Mouse (Mus musculus) limb, embryonic 15.5 days (tissue): ENCODE results near the gene Tas1r1. TPM values are rescaled to one million over a fixed set of nuclear protein-coding genes. Genes with fewer than 3 reads are reported as not detected.
A peak's percentile ranks its signal among the peaks of the same experiment; 100 is the strongest.

ENCODE experiments used
- ATAC-seq: fragments of 200-750 bp; cut with Nextera tagmentation; 2 replicates; pipeline ENCODE4 v1.8.0; 2017; ENCODE audit warnings: low read depth, moderate TSS enrichment; ENCODE audit not compliant: insufficient number of reproducible peaks, low FRiP score, low TSS enrichment
- H3K27ac ChIP-seq: fragments of 300-500 bp; sonication (generic); 2 replicates; pipeline ENCODE4 v1.5.1; 2015; ENCODE audit warnings: moderate library complexity, mild to moderate bottlenecking, inconsistent platforms
- H3K27me3 ChIP-seq: fragments of 300-500 bp; sonication (generic); 2 replicates; pipeline ENCODE4 v1.6.1; 2015; ENCODE audit warnings: inconsistent platforms
- H3K36me3 ChIP-seq: fragments of 300-500 bp; sonication (generic); 2 replicates; pipeline ENCODE4 v1.6.1; 2015; ENCODE audit warnings: inconsistent platforms
- H3K4me1 ChIP-seq: fragments of 300-500 bp; sonication (generic); 2 replicates; pipeline ENCODE4 v1.6.1; 2015; ENCODE audit warnings: inconsistent platforms
- H3K4me2 ChIP-seq: fragments of 300-500 bp; sonication (generic); 2 replicates; pipeline ENCODE4 v1.6.1; 2015; ENCODE audit warnings: mild to moderate bottlenecking, inconsistent platforms
- H3K4me3 ChIP-seq: fragments of 300-500 bp; sonication (generic); 2 replicates; pipeline ENCODE4 v1.5.1; 2015; ENCODE audit warnings: mild to moderate bottlenecking, inconsistent platforms
- H3K9ac ChIP-seq: fragments of 300-500 bp; sonication (generic); 2 replicates; pipeline ENCODE4 v1.6.1; 2015; ENCODE audit warnings: inconsistent platforms
- H3K9me3 ChIP-seq: fragments of 300-500 bp; sonication (generic); 2 replicates; pipeline ENCODE4 v1.6.1; 2016; ENCODE audit warnings: inconsistent platforms
- WGBS: fragments of 180-500 bp; shearing (Covaris S2); methylation state at CpG from one replicate; pipeline ENCODE4 v1.1.7; 2015; 5-methylcytosine and 5-hydroxymethylcytosine counted together
- polyA plus RNA-seq: library from polyadenylated mRNA; unstranded; fragments of >200 nt; fragmentation: Nextera tagmentation; extraction: Ambion mirVana; gene quantifications from 2 replicates; pipeline ENCODE4 v1.2.1, GENCODE M21; 2015

The Tas1r1 gene
- polyA plus RNA-seq, 1 experiment from 2014 or later, result 0.81 TPM

DNA sequence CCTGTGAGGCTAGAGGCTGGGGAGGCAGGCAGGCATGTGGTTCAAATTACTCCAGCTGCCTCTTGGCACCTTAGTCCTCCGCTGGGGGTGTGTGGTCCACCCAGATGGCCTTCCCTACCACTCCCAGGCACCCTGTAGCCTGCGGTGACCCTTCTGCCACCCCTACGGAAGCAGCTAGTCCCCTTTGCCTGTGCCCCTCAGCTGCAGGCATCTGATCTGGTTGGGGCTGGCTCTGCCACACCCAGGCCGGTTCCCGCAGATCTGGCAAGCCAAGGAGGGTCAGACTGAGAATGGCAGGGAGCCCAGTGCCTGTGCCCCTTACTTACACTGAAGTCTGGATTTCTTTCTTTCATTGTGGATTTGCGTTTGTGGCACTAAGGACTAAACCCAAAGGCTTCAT, 35.3 kb upstream of the Tas1r1 start:
- Histone ChIP-seq H3K27ac (no peak overlapping the region), H3K4me2 (no peak overlapping the region), H3K4me1 (peaks cover 37% of the 10 kb centered on the region), H3K4me3 (no peak overlapping the region), H3K9me3 (no peaks in the 10 kb centered on the region), H3K9ac (no peak overlapping the region), H3K36me3 (no peaks in the 10 kb centered on the region), H3K27me3 (no peaks in the 10 kb centered on the region)
- 54% methylated on average over 6 of the region's 6 CpGs for WGBS
- no peak for ATAC-seq

GRCm38 (mm10) chr4:152072655-152073054, 34.3 kb upstream of the Tas1r1 start:
- no peaks in the 10 kb centered on the region for H3K36me3 ChIP-seq
- no peak overlapping the region for H3K4me3 ChIP-seq
- 69% methylated on average over 10 of the region's 10 CpGs for WGBS
- no peaks in the 10 kb centered on the region for H3K27me3 ChIP-seq
- 0 out of 2 replicates have a peak overlapping the region, but pooled peaks have one; percentile 14 for H3K4me2 ChIP-seq
- ATAC-seq, result no peak
- H3K9me3 ChIP-seq, result no peaks in the 10 kb centered on the region
- peaks cover 37% of the 10 kb centered on the region for H3K4me1 ChIP-seq
- H3K27ac ChIP-seq, result peak overlapping the region; percentile 67
- H3K9ac ChIP-seq, result no peak overlapping the region

DNA sequence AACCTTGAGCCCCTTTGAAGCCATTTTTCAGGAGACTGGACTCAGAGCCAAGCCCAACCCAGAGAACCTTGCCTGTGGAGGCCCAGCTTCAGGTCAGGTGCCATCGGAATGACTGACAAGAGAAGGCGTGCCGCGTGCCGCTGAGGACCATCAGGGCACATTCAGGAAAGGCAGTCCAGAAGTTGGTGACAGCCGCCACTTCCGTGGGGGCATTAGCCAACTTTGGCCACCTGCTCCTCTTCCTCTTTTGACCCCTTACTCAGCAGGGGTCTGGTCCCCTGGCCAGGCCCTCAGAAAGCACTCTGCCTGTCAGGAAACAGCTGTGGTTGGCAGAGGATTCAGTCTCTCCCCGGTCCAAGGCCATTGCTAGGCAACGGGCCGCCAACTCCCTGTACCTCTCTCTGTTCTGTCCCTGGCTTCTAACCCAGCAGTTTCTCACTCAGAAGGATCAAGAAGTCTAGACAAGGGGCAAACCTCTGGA, 33.8 kb upstream of the Tas1r1 start, which contains the start of gene Plekhg5:
Plekhg5 (plus strand) TSS at position 378 of the 481 bp plus-strand sequence.
- Histone ChIP-seq H3K9me3 (no peaks in the 10 kb centered on the region), H3K27me3 (no peaks in the 10 kb centered on the region), H3K4me1 (peaks cover 37% of the 10 kb centered on the region), H3K4me2 (0 out of 2 replicates have a peak within 1 kb of the TSS, but pooled peaks have one; percentile 14), H3K36me3 (no peaks in the 10 kb centered on the region), H3K4me3 (no peak within 1 kb of the TSS), H3K9ac (no peak within 1 kb of the TSS), H3K27ac (peak within 1 kb of the TSS; percentile 67)
- 64% methylated on average over 10 of the region's 10 CpGs for WGBS
- ATAC-seq, result 0 out of 2 replicates have a peak, but pooled peaks have one; percentile 50

- Histone ChIP-seq H3K27me3 (no peaks in the 10 kb centered on the region), H3K4me1 (peaks cover 37% of the 10 kb centered on the region), H3K9me3 (no peaks in the 10 kb centered on the region), H3K27ac (peak overlapping the region; percentile 48), H3K4me3 (no peak overlapping the region), H3K36me3 (no peaks in the 10 kb centered on the region), H3K4me2 (no peak overlapping the region), H3K9ac (no peak overlapping the region)
- no peak for ATAC-seq
- WGBS, result 57% methylated on average over 11 of the region's 11 CpGs
Observed at GRCm38 (mm10) chr4:152070494-152071396, 32.4 kb upstream of the Tas1r1 start.

- Histone ChIP-seq H3K9me3 (no peaks in the 10 kb centered on the region), H3K4me2 (no peak overlapping the region), H3K27me3 (no peaks in the 10 kb centered on the region), H3K27ac (no peak overlapping the region), H3K36me3 (peaks cover 1% of the 10 kb centered on the region; the same call in 1 of the 2 replicates), H3K9ac (no peak overlapping the region), H3K4me3 (no peak overlapping the region), H3K4me1 (peaks cover 37% of the 10 kb centered on the region)
- WGBS, result 79% methylated on average over 3 of the region's 3 CpGs
- ATAC-seq, result no peak
Observed at GRCm38 (mm10) chr4:152069245-152069644, 30.9 kb upstream of the Tas1r1 start.

DNA sequence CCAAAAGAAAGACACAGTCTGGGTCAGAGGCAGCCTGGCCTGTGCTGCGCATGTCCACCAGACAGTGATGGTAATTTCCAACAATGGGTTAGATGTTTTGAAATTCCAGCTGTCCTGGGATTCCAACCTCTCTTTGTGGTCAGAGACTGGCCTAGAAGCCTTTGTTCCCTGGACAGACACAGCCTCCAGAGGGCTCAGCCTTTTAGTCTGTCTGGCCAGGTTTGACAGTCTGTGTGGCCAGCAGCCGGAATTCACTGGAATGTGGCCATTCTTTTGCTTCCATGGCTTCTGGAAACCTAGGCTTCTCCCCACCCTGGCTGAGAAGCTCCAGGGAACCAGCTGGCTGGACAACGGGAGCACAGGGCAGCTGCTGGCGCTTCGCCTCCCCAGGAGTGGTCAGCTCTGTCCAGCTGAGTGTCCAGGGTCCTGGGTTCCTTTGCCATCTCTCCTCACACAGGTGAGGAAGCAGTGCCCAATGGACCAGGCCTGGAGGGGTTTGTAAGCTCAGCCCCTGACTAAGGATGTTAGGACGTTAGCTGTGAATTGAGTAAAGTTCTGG, 29.9 kb upstream of the Tas1r1 start:
- H3K9me3 ChIP-seq, result no peaks in the 10 kb centered on the region
- peaks cover 4% of the 10 kb centered on the region; the same call in 1 of the 2 replicates for H3K36me3 ChIP-seq
- H3K27me3 ChIP-seq, result no peaks in the 10 kb centered on the region
- H3K4me2 ChIP-seq, result no peak overlapping the region
- no peak overlapping the region for H3K4me3 ChIP-seq
- H3K9ac ChIP-seq, result no peak overlapping the region
- H3K4me1 ChIP-seq, result peaks cover 28% of the 10 kb centered on the region
- no peak for ATAC-seq
- H3K27ac ChIP-seq, result no peak overlapping the region
- WGBS, result 76% methylated on average over 6 of the region's 6 CpGs

- Histone ChIP-seq H3K9ac (no peak overlapping the region), H3K4me1 (peaks cover 21% of the 10 kb centered on the region), H3K4me3 (no peak overlapping the region), H3K27me3 (no peaks in the 10 kb centered on the region), H3K27ac (no peak overlapping the region), H3K9me3 (no peaks in the 10 kb centered on the region), H3K4me2 (no peak overlapping the region), H3K36me3 (peaks cover 4% of the 10 kb centered on the region)
- ATAC-seq, result no peak
Observed at GRCm38 (mm10) chr4:152067280-152067679, 28.9 kb upstream of the Tas1r1 start.

GRCm38 (mm10) chr4:152062390-152063110, 24.2 kb upstream of the Tas1r1 start:
- no peak overlapping the region for H3K4me2 ChIP-seq
- H3K27ac ChIP-seq, result no peak overlapping the region
- H3K36me3 ChIP-seq, result peaks cover 43% of the 10 kb centered on the region
- no peak overlapping the region for H3K4me3 ChIP-seq
- H3K4me1 ChIP-seq, result no peaks in the 10 kb centered on the region
- no peak for ATAC-seq
- no peaks in the 10 kb centered on the region for H3K9me3 ChIP-seq
- WGBS, result 73% methylated on average over 9 of the region's 9 CpGs
- no peaks in the 10 kb centered on the region for H3K27me3 ChIP-seq
- no peak overlapping the region for H3K9ac ChIP-seq

DNA sequence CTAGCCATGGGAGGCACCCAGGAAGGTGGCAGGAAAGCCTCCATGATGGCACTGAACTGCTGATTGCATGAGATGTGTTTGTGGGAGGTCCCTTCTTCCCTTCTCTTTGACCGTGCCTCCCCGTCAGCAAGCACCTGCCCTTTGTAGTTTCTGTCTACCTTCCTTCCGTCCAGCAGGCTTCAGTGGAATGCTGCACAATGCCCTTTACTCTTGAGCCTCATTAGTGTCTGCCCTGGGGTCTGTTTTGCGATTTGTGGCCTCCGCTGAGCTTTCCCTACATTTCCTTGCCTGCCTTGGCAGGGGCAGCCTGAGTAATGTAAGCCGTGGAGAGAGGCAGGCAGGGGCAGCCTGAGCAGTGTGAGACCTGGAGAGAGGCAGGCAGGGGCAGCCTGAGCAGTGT, 6.2 kb upstream of the Tas1r1 start:
- peaks cover 11% of the 10 kb centered on the region for H3K4me1 ChIP-seq
- WGBS, result 63% methylated on average over 6 of the region's 6 CpGs

DNA sequence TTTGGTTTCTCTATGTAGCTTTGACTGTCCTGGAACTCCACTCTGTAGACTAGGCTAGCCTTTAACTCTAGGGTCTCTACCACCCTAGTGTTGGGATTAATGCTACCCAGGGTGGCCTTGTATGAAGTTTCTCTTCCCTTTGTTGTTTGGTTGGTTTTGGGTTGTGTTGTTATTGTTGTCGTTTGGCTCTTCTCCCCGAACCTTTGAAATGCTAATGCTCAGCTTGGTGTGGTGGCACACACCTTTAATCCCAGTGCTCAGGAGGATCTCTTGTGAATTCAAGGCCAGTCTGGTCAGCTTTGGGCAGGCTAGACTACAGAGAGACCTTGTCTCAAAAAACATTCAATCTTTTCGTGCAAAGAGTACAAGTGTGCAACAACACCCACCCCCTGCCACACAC, 4.8 kb upstream of the Tas1r1 start:
- H3K36me3 ChIP-seq, result peaks cover 72% of the 10 kb centered on the region
- 92% methylated on average over 3 of the region's 3 CpGs for WGBS

More for the DNA sequence above, 6.2 kb upstream of the Tas1r1 start:
- H3K27me3 ChIP-seq, result no peaks in the 10 kb centered on the region
- peaks cover 82% of the 10 kb centered on the region for H3K36me3 ChIP-seq
- no peak overlapping the region for H3K4me2 ChIP-seq
- no peak overlapping the region for H3K9ac ChIP-seq
- H3K27ac ChIP-seq, result no peak overlapping the region
- H3K9me3 ChIP-seq, result no peaks in the 10 kb centered on the region
- no peak for ATAC-seq
- H3K4me3 ChIP-seq, result no peak overlapping the region

GRCm38 (mm10) chr4:152041924-152042641, 3.7 kb upstream of the Tas1r1 start:
- no peak for ATAC-seq
- Histone ChIP-seq H3K4me2 (no peak overlapping the region), H3K27ac (no peak overlapping the region), H3K4me1 (peaks cover 21% of the 10 kb centered on the region), H3K36me3 (peaks cover 61% of the 10 kb centered on the region), H3K27me3 (no peaks in the 10 kb centered on the region), H3K4me3 (no peak overlapping the region), H3K9me3 (no peaks in the 10 kb centered on the region), H3K9ac (no peak overlapping the region)
- WGBS, result 96% methylated on average over 22 of the region's 22 CpGs

More for the DNA sequence above, 4.8 kb upstream of the Tas1r1 start:
- ATAC-seq, result no peak
- no peak overlapping the region for H3K27ac ChIP-seq
- peaks cover 19% of the 10 kb centered on the region for H3K4me1 ChIP-seq
- H3K9ac ChIP-seq, result no peak overlapping the region
- no peak overlapping the region for H3K4me2 ChIP-seq
- no peak overlapping the region for H3K4me3 ChIP-seq
- H3K9me3 ChIP-seq, result no peaks in the 10 kb centered on the region
- no peaks in the 10 kb centered on the region for H3K27me3 ChIP-seq
